Comparison of ENCODE assay signal across 22 mouse cellular contexts in genomic region chr11:73036077-73036476, GRCm38 (mm10). TPM values are rescaled to one million over a fixed set of nuclear protein-coding genes. Genes with fewer than 3 reads are reported as not detected.
A peak's percentile ranks its signal among the peaks of the same experiment; 100 is the strongest.
DNase-seq lines count a peak whose midpoint lies in the region; ATAC-seq and TF ChIP-seq lines count a peak whose summit lies in the region.
"Had no signal": no experiment of that assay in that cellular context is flagged by ENCODE, and none has a peak within 500 bp of the region (broad histone marks: within the 10 kb centered on the region; RNA-seq: fewer than 3 reads in every experiment).

No protein-coding gene starts in this region.

- no peak overlapping the region; the same call in 1 of the 2 replicates for H3K27ac ChIP-seq in heart, embryonic 13.5 days (replicated peaks)
- H3K27ac ChIP-seq: embryonic facial prominence, embryonic 12.5 days; forebrain, embryonic 12.5 days; forebrain, embryonic 15.5 days; hindbrain, embryonic 12.5 days; hindbrain, embryonic 15.5 days had no signal

- DNase-seq in cerebellum, adult 9-10 months = peak; percentile 10
- DNase-seq in cerebellum, adult 8-10 months = no peak
- DNase-seq in gastrocnemius, adult 18-20 months (ENCODE audit: low spot score) = peak; percentile 52
- no peak for DNase-seq in gastrocnemius, adult 8-10 months (ENCODE audit: low spot score in 2 of 2)
- no peak for DNase-seq in heart, adult 8-10 months (ENCODE audit: low spot score)
- DNase-seq in spleen, postnatal 4 days (ENCODE audit: low spot score in 2 of 2) = no peak
- DNase-seq: B cell, adult 2 months; cerebellum, adult 2 months; heart, adult 18-20 months; kidney, adult 2 months had no signal

- TF ChIP-seq POLR2A in myocyte (IDR thresholded peaks at IDR 0.05; ENCODE audit: insufficient read length, low read depth) = no peak

- no peak overlapping the region for H3ac ChIP-seq in myocyte (ENCODE audit: control insufficient read depth, insufficient read length)

- no peaks in the 10 kb centered on the region for H3K9me3 ChIP-seq in heart, embryonic 13.5 days
- H3K9me3 ChIP-seq: embryonic facial prominence, embryonic 12.5 days; forebrain, embryonic 12.5 days; forebrain, embryonic 15.5 days; G1E; heart, embryonic 10.5 days; hindbrain, embryonic 12.5 days; hindbrain, embryonic 15.5 days had no signal

- H3K4me3 ChIP-seq in heart, embryonic 13.5 days = no peak overlapping the region
- H3K4me3 ChIP-seq in myocyte = no peak overlapping the region
- H3K4me3 ChIP-seq: embryonic facial prominence, embryonic 12.5 days; erythroblast, embryonic 14.5 days; forebrain, embryonic 12.5 days; forebrain, embryonic 15.5 days; heart, embryonic 10.5 days; hindbrain, embryonic 12.5 days; hindbrain, embryonic 15.5 days had no signal

- H3K36me3 ChIP-seq in heart, embryonic 13.5 days = no peaks in the 10 kb centered on the region
- H3K36me3 ChIP-seq in myocyte (ENCODE audit: control insufficient read depth, insufficient read depth) = no peaks in the 10 kb centered on the region
- H3K36me3 ChIP-seq: embryonic facial prominence, embryonic 12.5 days; forebrain, embryonic 12.5 days; forebrain, embryonic 15.5 days; heart, embryonic 10.5 days had no signal

- H3K4me2 ChIP-seq in heart, embryonic 13.5 days = no peak overlapping the region
- H3K4me2 ChIP-seq in myocyte (ENCODE audit: low read depth) = no peak overlapping the region
- H3K4me2 ChIP-seq: embryonic facial prominence, embryonic 12.5 days; forebrain, embryonic 12.5 days; forebrain, embryonic 15.5 days; hindbrain, embryonic 12.5 days; hindbrain, embryonic 15.5 days had no signal

- no peaks in the 10 kb centered on the region for H3K79me2 ChIP-seq in myocyte (ENCODE audit: control insufficient read depth, insufficient read depth)

- peaks cover 8% of the 10 kb centered on the region; the same call in 1 of the 2 replicates for H3K27me3 ChIP-seq in heart, embryonic 13.5 days (replicated peaks)
- no peaks in the 10 kb centered on the region for H3K27me3 ChIP-seq in myocyte (ENCODE audit: control insufficient read depth, insufficient read depth, insufficient read length)
- H3K27me3 ChIP-seq: CH12.LX; embryonic facial prominence, embryonic 12.5 days; forebrain, embryonic 12.5 days; forebrain, embryonic 15.5 days; hindbrain, embryonic 12.5 days; hindbrain, embryonic 15.5 days; Patski had no signal

- peak overlapping the region; percentile 14; the same call in 1 of the 2 replicates for H3K9ac ChIP-seq in heart, embryonic 13.5 days
- H3K9ac ChIP-seq: embryonic facial prominence, embryonic 12.5 days; forebrain, embryonic 12.5 days; forebrain, embryonic 15.5 days; hindbrain, embryonic 12.5 days; hindbrain, embryonic 15.5 days had no signal

- ATAC-seq in heart, embryonic 13.5 days (ENCODE audit: extremely low read depth, insufficient number of reproducible peaks, low FRiP score, low TSS enrichment) = no peak
- ATAC-seq: forebrain, embryonic 15.5 days had no signal

- WGBS in heart, embryonic 13.5 days = 48% methylated on average over 7 of the region's 7 CpGs

- H3K4me1 ChIP-seq in heart, embryonic 13.5 days = peaks cover 20% of the 10 kb centered on the region

TF ChIP-seq in myocyte, 11 proteins besides CTCF, POLR2A, EP300 and RAD21:
- TF ChIP-seq MAX (IDR thresholded peaks at IDR 0.05; ENCODE audit: low read depth) = no peak
- TF ChIP-seq SRF (IDR thresholded peaks at IDR 0.05; ENCODE audit: control insufficient read depth, insufficient read length, low read depth) = no peak
- TF ChIP-seq TCF12 (IDR thresholded peaks at IDR 0.05; ENCODE audit: insufficient read depth, poor library complexity, severe bottlenecking) = peak; percentile 27
- TF ChIP-seq CEBPB (IDR thresholded peaks at IDR 0.05; ENCODE audit: insufficient read depth, poor library complexity, severe bottlenecking) = no peak
- no peak for TF ChIP-seq POLR2AphosphoS2 (IDR thresholded peaks at IDR 0.05; ENCODE audit: insufficient read length, low read depth)
- peak in 1 of 3 experiments; percentile 58 for TF ChIP-seq MYOD1 (IDR thresholded peaks at IDR 0.05; ENCODE audit: control insufficient read depth in 1 of 3, insufficient read length in 2 of 3, low read depth in 2 of 3)
- TF ChIP-seq TCF3 (IDR thresholded peaks at IDR 0.05; ENCODE audit: insufficient read length, low read depth) = no peak
- no peak for TF ChIP-seq REST (IDR thresholded peaks at IDR 0.05; ENCODE audit: insufficient read depth, insufficient read length)
- peak in 2 of 3 experiments; percentile 59 to 66 for TF ChIP-seq MYOG (IDR thresholded peaks at IDR 0.05; ENCODE audit: control insufficient read depth in 1 of 3, insufficient read depth in 1 of 3, insufficient read length in 2 of 3, low read depth in 2 of 3)
- TF ChIP-seq USF1 (IDR thresholded peaks at IDR 0.05; ENCODE audit: low read depth) = no peak
- no peak for TF ChIP-seq E2F4 (IDR thresholded peaks at IDR 0.05; ENCODE audit: insufficient read depth)
TF ChIP-seq in myocyte: peak in this region for 3.

RNA-seq across cellular contexts. Expression of gene Ncbp3, which starts 11.5 kb away (rescaled TPM):
- total RNA-seq in gastrocnemius, adult 18-20 months (2021) = 1 to 10 TPM; 2.3 to 2.4 TPM
- 1 to 10 TPM; 2.3 to 3.3 (median 2.9) TPM for total RNA-seq in gastrocnemius, adult 8-10 months (2022)
- polyA plus RNA-seq in heart, embryonic 13.5 days (2015; fragmentation: Nextera tagmentation; extraction: Ambion mirVana) = 9.9 TPM in 2 replicates
- total RNA-seq in heart, adult 8-10 months (2022) = 1 to 10 TPM; 5.4 to 6.6 (median 5.6) TPM
- polyA plus RNA-seq in myocyte (2012; fragmentation: generic; extraction: Trizol) = 3.5 TPM

RNA-seq across cellular contexts. Expression of gene Camkk1, which starts 17.3 kb away (rescaled TPM):
- total RNA-seq in gastrocnemius, adult 18-20 months (2021) = under 1 TPM; 0.55 to 0.64 TPM
- total RNA-seq in gastrocnemius, adult 8-10 months (2022) = under 1 TPM; 0.22 to 0.32 (median 0.28) TPM
- polyA plus RNA-seq in heart, embryonic 13.5 days (2015; fragmentation: Nextera tagmentation; extraction: Ambion mirVana) = 2.2 and 3.0 TPM in 2 replicates
- under 1 TPM; 0.53 to 0.84 (median 0.74) TPM for total RNA-seq in heart, adult 8-10 months (2022)
- polyA plus RNA-seq in myocyte (2012; fragmentation: generic; extraction: Trizol) = 3.3 TPM

RNA-seq across cellular contexts. Expression of gene P2rx1, which starts 37.2 kb away (rescaled TPM):
- total RNA-seq in gastrocnemius, adult 18-20 months (2021) = under 1 TPM; 0.62 to 0.78 TPM
- under 1 TPM; 0.24 to 0.52 (median 0.34) TPM for total RNA-seq in gastrocnemius, adult 8-10 months (2022)
- 2.1 and 2.3 TPM in 2 replicates for polyA plus RNA-seq in heart, embryonic 13.5 days (2015; fragmentation: Nextera tagmentation; extraction: Ambion mirVana)
- under 1 TPM; 0.35 to 0.49 (median 0.43) TPM for total RNA-seq in heart, adult 8-10 months (2022)
- polyA plus RNA-seq in myocyte (2012; fragmentation: generic; extraction: Trizol) = 0.24 TPM
- polyA plus RNA-seq: Patski had no signal

RNA-seq across cellular contexts. Expression of gene Itgae, which starts 54.3 kb away (rescaled TPM):
- total RNA-seq in gastrocnemius, adult 18-20 months (2021) = under 1 TPM in 1 of 2 experiments, not detected in 1; 0.12 TPM
- total RNA-seq in gastrocnemius, adult 8-10 months (2022) = under 1 TPM in 3 of 4 experiments, not detected in 1; 0.08 to 0.10 (median 0.09) TPM
- polyA plus RNA-seq in heart, embryonic 13.5 days (2015; fragmentation: Nextera tagmentation; extraction: Ambion mirVana) = 0.24 and 0.27 TPM in 2 replicates
- under 1 TPM in 2 of 4 experiments, not detected in 2; 0.22 to 0.38 TPM for total RNA-seq in heart, adult 8-10 months (2022)
- polyA plus RNA-seq in myocyte (2012; fragmentation: generic; extraction: Trizol) = 0.06 TPM
- polyA plus RNA-seq: erythroblast, embryonic 14.5 days had no signal

Comparison
In these comparisons a context has a peak if more than half of its experiments do, and no peak if none do; other contexts are left out.
1. DNase-seq: peak in cerebellum, adult 9-10 months (single experiment) and gastrocnemius, adult 18-20 months (single experiment); none in cerebellum, adult 8-10 months (single experiment), gastrocnemius, adult 8-10 months (0 of 2), heart, adult 8-10 months (single experiment) and spleen, postnatal 4 days (0 of 2).